Mouse (Mus musculus): ENCODE measurements at regions not wholly inside any gene's neighbourhood (a gene's known extent, or its start where the extent isn't known, plus 50 kb on each side); places are given as distances from the start of the nearest gene placed in this dataset.

GRCm38 (mm10) chr11:31780969-31781368 is 91.0 kb upstream of the Cpeb4 start:
- ATAC-seq (replicated peaks; ENCODE audit: poor library complexity, severe bottlenecking), result no peak

- ATAC-seq (replicated peaks; ENCODE audit: poor library complexity, severe bottlenecking), result no peak
Observed at GRCm38 (mm10) chr11:31781605-31782004, 90.4 kb upstream of the Cpeb4 start.

GRCm38 (mm10) chr11:31783506-31784063 is 88.4 kb upstream of the Cpeb4 start:
- no peak for ATAC-seq (replicated peaks; ENCODE audit: poor library complexity, severe bottlenecking)

GRCm38 (mm10) chr11:31784332-31784901 is 87.6 kb upstream of the Cpeb4 start:
- ATAC-seq (replicated peaks; ENCODE audit: poor library complexity, severe bottlenecking), result no peak

GRCm38 (mm10) chr11:31785160-31785559 is 86.9 kb upstream of the Cpeb4 start:
- ATAC-seq (replicated peaks; ENCODE audit: poor library complexity, severe bottlenecking), result no peak

- peak; percentile 58 for ATAC-seq (replicated peaks; ENCODE audit: poor library complexity, severe bottlenecking)
Observed at GRCm38 (mm10) chr11:31787376-31787775, 84.6 kb upstream of the Cpeb4 start.

GRCm38 (mm10) chr11:31787917-31788703 is 83.9 kb upstream of the Cpeb4 start:
- ATAC-seq (replicated peaks; ENCODE audit: poor library complexity, severe bottlenecking), result no peak

- no peak for ATAC-seq (replicated peaks; ENCODE audit: poor library complexity, severe bottlenecking)
Observed at GRCm38 (mm10) chr11:31789967-31790366, 82.0 kb upstream of the Cpeb4 start.

GRCm38 (mm10) chr11:31791264-31791663 is 80.7 kb upstream of the Cpeb4 start:
- no peak for ATAC-seq (replicated peaks; ENCODE audit: poor library complexity, severe bottlenecking)

- 0 out of 2 replicates have a peak, but pooled peaks have one; percentile 13 for ATAC-seq (replicated peaks; ENCODE audit: poor library complexity, severe bottlenecking)
Observed at GRCm38 (mm10) chr11:31795084-31795483, 76.9 kb upstream of the Cpeb4 start.

GRCm38 (mm10) chr11:31796245-31796644 is 75.8 kb upstream of the Cpeb4 start:
- ATAC-seq (replicated peaks; ENCODE audit: poor library complexity, severe bottlenecking), result peak; percentile 90

- no peak for ATAC-seq (replicated peaks; ENCODE audit: poor library complexity, severe bottlenecking)
Observed at GRCm38 (mm10) chr11:31801575-31801974, 70.4 kb upstream of the Cpeb4 start.

GRCm38 (mm10) chr11:31803319-31803891 is 68.6 kb upstream of the Cpeb4 start:
- ATAC-seq (replicated peaks; ENCODE audit: poor library complexity, severe bottlenecking), result peak; percentile 69

- no peak for ATAC-seq (replicated peaks; ENCODE audit: poor library complexity, severe bottlenecking)
Observed at GRCm38 (mm10) chr11:31804518-31804917, 67.5 kb upstream of the Cpeb4 start.

- peak; percentile 41 for ATAC-seq (replicated peaks; ENCODE audit: poor library complexity, severe bottlenecking)
Observed at GRCm38 (mm10) chr11:31807461-31808215, 64.4 kb upstream of the Cpeb4 start.

GRCm38 (mm10) chr11:31808216-31808838 is 63.7 kb upstream of the Cpeb4 start:
- peak; percentile 25 for ATAC-seq (replicated peaks; ENCODE audit: poor library complexity, severe bottlenecking)

GRCm38 (mm10) chr11:31810011-31810786 is 61.8 kb upstream of the Cpeb4 start:
- ATAC-seq (replicated peaks; ENCODE audit: poor library complexity, severe bottlenecking), result no peak

GRCm38 (mm10) chr11:31812215-31812614 is 59.8 kb upstream of the Cpeb4 start:
- ATAC-seq (replicated peaks; ENCODE audit: poor library complexity, severe bottlenecking), result peak; percentile 64

GRCm38 (mm10) chr11:31814616-31815015 is 57.4 kb upstream of the Cpeb4 start:
- peak; percentile 29 for ATAC-seq (replicated peaks; ENCODE audit: poor library complexity, severe bottlenecking)

Data from granulocyte monocyte progenitor cell, adult 5-6 weeks (primary cell).